Mouse (Mus musculus) embryonic stem cell, embryonic (primary cell): ENCODE data around the gene Fermt2.

Experiments used
- CTCF ChIA-PET, 4 experiments: fragments of 300-600 bp in 2 of 4; fragments of 350-600 bp in 2 of 4; sonication (Branson Sonifier 250); formaldehyde crosslinking; loops; one replicate each; lab custom pipeline; 2022; ENCODE audit warnings: inconsistent platforms in 2 of 4; lab: Charles Lee
- POLR2A ChIA-PET, 4 experiments: fragments of 300-600 bp in 2 of 4; fragments of 350-600 bp in 2 of 4; sonication (Branson Sonifier 250); formaldehyde crosslinking; loops; one replicate each; lab custom pipeline; 2022; ENCODE audit warnings: antibody characterized with exemption in 4 of 4, inconsistent platforms in 1 of 4; lab: Charles Lee

Fermt2 gene

GRCm38 (mm10) chr14:45529411-45530363, at the start of gene Fermt2:
Gene Fermt2, minus strand, starts transcription at chr14:45530118.
- CTCF ChIA-PET: interaction anchor here in 2 of 4 experiments (1.5 to 1.6 kb wide), 2 partner anchors 10 to 11 kb away, joined by 3 to 6 read pairs; no protein-coding TSS in a partner anchor
- POLR2A ChIA-PET: interaction anchor here in 3 of 4 experiments (0.5 to 3.7 kb wide), 55 partner anchors 9 to 756 kb away, joined by 3 to 27 read pairs (median 4); partner anchors contain the start of genes Ddhd1 (in 2 of the 3), Psmc6 (in 1 of the 3) and Styx (in 1 of the 3)

GRCm38 (mm10) chr14:45566066-45566937, 36.4 kb upstream of the Fermt2 start:
- ChIA-PET CTCF (interaction anchor here (0.6 to 2.5 kb wide), 22 partner anchors 8 to 216 kb away, joined by 3 to 13 read pairs (median 4); partner anchors contain the start of genes Ddhd1 (in 1 of the 4) and Styx (in 1 of the 4)), POLR2A (interaction anchor here in 3 of 4 experiments (0.7 to 4.2 kb wide), 17 partner anchors 8 to 238 kb away, joined by 3 to 21 read pairs (median 4); partner anchors contain the start of genes Ddhd1 (in 2 of the 3), Fermt2 (in 1 of the 3) and Styx (in 1 of the 3))

- ChIA-PET POLR2A (interaction anchor here in 3 of 4 experiments (0.7 to 4.2 kb wide), 22 partner anchors 9 to 237 kb away, joined by 3 to 21 read pairs (median 4); partner anchors contain the start of genes Ddhd1 (in 2 of the 3), Fermt2 (in 1 of the 3) and Styx (in 1 of the 3)), CTCF (interaction anchor here (0.6 to 2.5 kb wide), 21 partner anchors 14 to 215 kb away, joined by 3 to 13 read pairs (median 5); partner anchors contain the start of genes Ddhd1 (in 1 of the 4) and Styx (in 1 of the 4))
Observed at GRCm38 (mm10) chr14:45565216-45566065, 35.5 kb upstream of the Fermt2 start.

- ChIA-PET POLR2A (interaction anchor here in 2 of 4 experiments (0.8 to 4.2 kb wide), 9 partner anchors 10 to 201 kb away, joined by 3 to 21 read pairs (median 3); no protein-coding TSS in a partner anchor), CTCF (interaction anchor here in 2 of 4 experiments (0.5 to 2.5 kb wide), 5 partner anchors 12 to 131 kb away, joined by 3 to 6 read pairs (median 3); no protein-coding TSS in a partner anchor)
Observed at GRCm38 (mm10) chr14:45563577-45563976, 33.7 kb upstream of the Fermt2 start.

GRCm38 (mm10) chr14:45561681-45562080, 31.8 kb upstream of the Fermt2 start:
- ChIA-PET POLR2A (interaction anchor here in 2 of 4 experiments (0.9 to 1.9 kb wide), 6 partner anchors 11 to 96 kb away, joined by 3 to 6 read pairs (median 4); partner anchors contain the start of gene Ddhd1 (in 1 of the 2)), CTCF (interaction anchor here in 3 of 4 experiments (0.6 to 1.7 kb wide), 4 partner anchors 11 to 246 kb away, joined by 3 to 9 read pairs (median 4); no protein-coding TSS in a partner anchor)

- CTCF ChIA-PET: interaction anchor here in 2 of 4 experiments (0.8 to 2.1 kb wide), 8 partner anchors 8 to 196 kb away, joined by 3 to 9 read pairs (median 4); no protein-coding TSS in a partner anchor
- POLR2A ChIA-PET: interaction anchor here in 2 of 4 experiments (0.6 to 2.5 kb wide), 40 partner anchors 8 to 340 kb away, joined by 3 to 18 read pairs (median 4); partner anchors contain the start of genes Ddhd1 (in 2 of the 2), Ero1l (in 1 of the 2), Fermt2 (in 1 of the 2) and Gpr137c (in 1 of the 2)
Observed at GRCm38 (mm10) chr14:45559018-45559417, 29.1 kb upstream of the Fermt2 start.

- POLR2A ChIA-PET: interaction anchor here in 1 of 4 experiments (0.7 kb wide), 1 partner anchor 19 kb away, joined by 4 read pairs; no protein-coding TSS in a partner anchor
- CTCF ChIA-PET: no interaction called here
Observed at GRCm38 (mm10) chr14:45554336-45554735, 24.4 kb upstream of the Fermt2 start.

GRCm38 (mm10) chr14:45553854-45554253, 23.9 kb upstream of the Fermt2 start:
- CTCF ChIA-PET: no interaction called here
- POLR2A ChIA-PET: interaction anchor here in 1 of 4 experiments (0.5 kb wide), 1 partner anchor 148 kb away, joined by 3 read pairs; no protein-coding TSS in a partner anchor

GRCm38 (mm10) chr14:45552431-45552830, 22.5 kb upstream of the Fermt2 start:
- POLR2A ChIA-PET: interaction anchor here in 1 of 4 experiments (1.1 kb wide), 1 partner anchor 107 kb away, joined by 4 read pairs; no protein-coding TSS in a partner anchor
- CTCF ChIA-PET: interaction anchor here in 2 of 4 experiments (0.6 to 1.1 kb wide), 2 partner anchors 12 to 704 kb away, joined by 3 to 13 read pairs; no protein-coding TSS in a partner anchor

GRCm38 (mm10) chr14:45551121-45551768, 21.3 kb upstream of the Fermt2 start:
- POLR2A ChIA-PET: interaction anchor here in 3 of 4 experiments (0.6 to 3.3 kb wide), 17 partner anchors 8 to 128 kb away, joined by 3 to 21 read pairs (median 5); partner anchors contain the start of genes Ddhd1 (in 1 of the 3) and Fermt2 (in 1 of the 3)
- CTCF ChIA-PET: interaction anchor here (0.6 to 4.0 kb wide), 45 partner anchors 9 to 411 kb away, joined by 3 to 30 read pairs (median 4); partner anchors contain the start of genes Ddhd1 (in 1 of the 4) and Psmc6 (in 1 of the 4)

GRCm38 (mm10) chr14:45550010-45550647, 20.2 kb upstream of the Fermt2 start:
- CTCF ChIA-PET: interaction anchor here (0.6 to 4.0 kb wide), 23 partner anchors 7 to 934 kb away, joined by 3 to 30 read pairs (median 4); partner anchors contain the start of gene Ddhd1 (in 1 of the 4)

GRCm38 (mm10) chr14:45548118-45548517, 18.2 kb upstream of the Fermt2 start:
- ChIA-PET POLR2A (interaction anchor here in 3 of 4 experiments (0.5 to 1.6 kb wide), 4 partner anchors 10 to 101 kb away, joined by 3 to 7 read pairs (median 4); no protein-coding TSS in a partner anchor), CTCF (interaction anchor here (0.6 to 4.0 kb wide), 13 partner anchors 8 to 233 kb away, joined by 3 to 30 read pairs (median 3); no protein-coding TSS in a partner anchor)

More at GRCm38 (mm10) chr14:45550010-45550647, 20.2 kb upstream of the Fermt2 start:
- POLR2A ChIA-PET: interaction anchor here in 2 of 4 experiments (0.6 to 3.3 kb wide), 11 partner anchors 9 to 267 kb away, joined by 3 to 21 read pairs (median 5); partner anchors contain the start of gene Fermt2 (in 1 of the 2)

GRCm38 (mm10) chr14:45544905-45545304, 15.0 kb upstream of the Fermt2 start:
- ChIA-PET POLR2A (interaction anchor here in 2 of 4 experiments (0.6 to 2.7 kb wide), 4 partner anchors 14 to 85 kb away, joined by 3 to 18 read pairs (median 10); no protein-coding TSS in a partner anchor), CTCF (no interaction called here)

GRCm38 (mm10) chr14:45544026-45544425, 14.1 kb upstream of the Fermt2 start:
- CTCF ChIA-PET: interaction anchor here in 2 of 4 experiments (0.6 to 1.8 kb wide), 3 partner anchors 18 to 125 kb away, joined by 3 to 9 read pairs (median 4); no protein-coding TSS in a partner anchor
- POLR2A ChIA-PET: interaction anchor here in 2 of 4 experiments (0.6 to 4.0 kb wide), 19 partner anchors 13 to 324 kb away, joined by 3 to 27 read pairs (median 4); partner anchors contain the start of genes Fermt2 (in 2 of the 2), Ddhd1 (in 1 of the 2) and Gpr137c (in 1 of the 2)
